9 mouse cellular contexts compared by ENCODE assay signal in genomic region chr3:36551343-36551742, GRCm38 (mm10). TPM values are rescaled to one million over a fixed set of nuclear protein-coding genes. Genes with fewer than 3 reads are reported as not detected.
DNase-seq lines count a peak whose midpoint lies in the region; ATAC-seq and TF ChIP-seq lines count a peak whose summit lies in the region.
"Had no signal": no experiment of that assay in that cellular context is flagged by ENCODE, and none has a peak within 500 bp of the region (broad histone marks: within the 10 kb centered on the region; RNA-seq: fewer than 3 reads in every experiment).

No protein-coding gene starts in this region.

- H3K27me3 ChIP-seq in forebrain, embryonic 12.5 days = no peaks in the 10 kb centered on the region
- no peaks in the 10 kb centered on the region for H3K27me3 ChIP-seq in limb, embryonic 12.5 days
- H3K27me3 ChIP-seq in myocyte (ENCODE audit: control insufficient read depth, insufficient read depth, insufficient read length) = no peaks in the 10 kb centered on the region

- peak overlapping the region; percentile 78 for H3K4me3 ChIP-seq in forebrain, embryonic 12.5 days (replicated peaks)
- H3K4me3 ChIP-seq in limb, embryonic 12.5 days (replicated peaks) = 0 out of 2 replicates have a peak overlapping the region, but pooled peaks have one; percentile 91
- peak overlapping the region; percentile 89 for H3K4me3 ChIP-seq in myocyte

- peak overlapping the region; percentile 80 for H3K4me2 ChIP-seq in forebrain, embryonic 12.5 days
- H3K4me2 ChIP-seq in limb, embryonic 12.5 days = peak overlapping the region; percentile 73
- peak overlapping the region; percentile 99 for H3K4me2 ChIP-seq in myocyte (ENCODE audit: low read depth)

- 3% methylated on average over 9 of the region's 9 CpGs for WGBS in forebrain, embryonic 12.5 days
- 64% methylated on average over 9 of the region's 9 CpGs for WGBS in limb, embryonic 12.5 days

- H3K9me3 ChIP-seq in forebrain, embryonic 12.5 days = no peaks in the 10 kb centered on the region
- no peaks in the 10 kb centered on the region for H3K9me3 ChIP-seq in limb, embryonic 12.5 days

- peak; percentile 62 for ATAC-seq in forebrain, embryonic 12.5 days (ENCODE audit: low FRiP score)
- ATAC-seq in limb, embryonic 12.5 days (ENCODE audit: insufficient number of reproducible peaks, insufficient read depth, low FRiP score, low TSS enrichment, low read depth) = no peak

- H3K9ac ChIP-seq in forebrain, embryonic 12.5 days = 0 out of 2 replicates have a peak overlapping the region, but pooled peaks have one; percentile 80
- no peak overlapping the region for H3K9ac ChIP-seq in limb, embryonic 12.5 days (replicated peaks)

- DNase-seq in A20 (ENCODE audit: low read depth, low spot score) = peak; percentile 30
- peak; percentile 27 for DNase-seq in adrenal gland, postnatal 25 days
- DNase-seq in heart, postnatal 25 days (ENCODE audit: low spot score) = peak; percentile 12
- no peak for DNase-seq in adipocyte (ENCODE audit: low spot score)
- DNase-seq in spleen, postnatal 4 days (ENCODE audit: low spot score in 2 of 2) = no peak

- H3K4me1 ChIP-seq in forebrain, embryonic 12.5 days = peaks cover 17% of the 10 kb centered on the region
- peaks cover 6% of the 10 kb centered on the region; the same call in 1 of the 2 replicates for H3K4me1 ChIP-seq in limb, embryonic 12.5 days (replicated peaks)

- intact Hi-C loops in heart, postnatal 25 days (cut with DNase I) = loop anchor here (10.0 kb wide), 1 partner anchor 487 kb away; the partner anchor contains the start of gene Acad9

- peaks cover 19% of the 10 kb centered on the region for H3K36me3 ChIP-seq in forebrain, embryonic 12.5 days (replicated peaks)
- peaks cover 26% of the 10 kb centered on the region for H3K36me3 ChIP-seq in limb, embryonic 12.5 days
- peaks cover 16% of the 10 kb centered on the region for H3K36me3 ChIP-seq in myocyte (ENCODE audit: control insufficient read depth, insufficient read depth)

- H3ac ChIP-seq in myocyte (ENCODE audit: control insufficient read depth, insufficient read length) = peak overlapping the region; percentile 79

- peak overlapping the region; percentile 85 for H3K27ac ChIP-seq in forebrain, embryonic 12.5 days
- H3K27ac ChIP-seq in limb, embryonic 12.5 days = no peak overlapping the region

- peaks cover 9% of the 10 kb centered on the region for H3K79me2 ChIP-seq in myocyte (ENCODE audit: control insufficient read depth, insufficient read depth)

- TF ChIP-seq POLR2A in myocyte (IDR thresholded peaks at IDR 0.05; ENCODE audit: insufficient read length, low read depth) = no peak

TF ChIP-seq in myocyte, 11 proteins besides CTCF, POLR2A, EP300 and RAD21:
- TF ChIP-seq TCF3 (IDR thresholded peaks at IDR 0.05; ENCODE audit: insufficient read length, low read depth) (peak; percentile 98), MYOD1 (IDR thresholded peaks at IDR 0.05; ENCODE audit: control insufficient read depth in 1 of 3, insufficient read length in 2 of 3, low read depth in 2 of 3) (peak; percentile 77 to 96 (median 95)), TCF12 (IDR thresholded peaks at IDR 0.05; ENCODE audit: insufficient read depth, poor library complexity, severe bottlenecking) (peak; percentile 98), E2F4 (IDR thresholded peaks at IDR 0.05; ENCODE audit: insufficient read depth) (no peak), MYOG (IDR thresholded peaks at IDR 0.05; ENCODE audit: control insufficient read depth in 1 of 3, insufficient read depth in 1 of 3, insufficient read length in 2 of 3, low read depth in 2 of 3) (peak; percentile 95 to 98 (median 97))

RNA-seq across cellular contexts. Expression of gene Exosc9, which starts 1.1 kb away (rescaled TPM):
- 30.9 and 35.0 TPM in 2 replicates for total RNA-seq in adrenal gland, postnatal 25 days (2021)
- polyA plus RNA-seq in forebrain, embryonic 12.5 days (2016; fragmentation: Nextera tagmentation; extraction: Ambion mirVana) = 84.2 and 86.1 TPM in 2 replicates
- 10 to 100 TPM; 19.4 to 20.1 TPM for total RNA-seq in heart, postnatal 25 days (2021)
- 65.9 and 69.9 TPM in 2 replicates for polyA plus RNA-seq in limb, embryonic 12.5 days (2016; fragmentation: Nextera tagmentation; extraction: Ambion mirVana)
- 12.1 TPM for polyA plus RNA-seq in myocyte (2012; fragmentation: generic; extraction: Trizol)

RNA-seq across cellular contexts. Expression of gene Ccna2, which starts 20.6 kb away (rescaled TPM):
- 11.9 and 16.5 TPM in 2 replicates for total RNA-seq in adrenal gland, postnatal 25 days (2021)
- polyA plus RNA-seq in forebrain, embryonic 12.5 days (2016; fragmentation: Nextera tagmentation; extraction: Ambion mirVana) = 244 and 260 TPM in 2 replicates
- total RNA-seq in heart, postnatal 25 days (2021) = 1 to 10 TPM; 1.3 to 1.6 TPM
- polyA plus RNA-seq in limb, embryonic 12.5 days (2016; fragmentation: Nextera tagmentation; extraction: Ambion mirVana) = 193 and 203 TPM in 2 replicates
- 29.0 TPM for polyA plus RNA-seq in myocyte (2012; fragmentation: generic; extraction: Trizol)

RNA-seq across cellular contexts. Expression of gene Gm11549, which starts 29.7 kb away (rescaled TPM):
- not detected in 2 replicates for total RNA-seq in adrenal gland, postnatal 25 days (2021)
- polyA plus RNA-seq in forebrain, embryonic 12.5 days (2016; fragmentation: Nextera tagmentation; extraction: Ambion mirVana) = 1.1 and 1.4 TPM in 2 replicates
- total RNA-seq in heart, postnatal 25 days (2021) = not detected
- 0.23 TPM in 1 of 2 replicates, not detected in the other for polyA plus RNA-seq in limb, embryonic 12.5 days (2016; fragmentation: Nextera tagmentation; extraction: Ambion mirVana)
- not detected for polyA plus RNA-seq in myocyte (2012; fragmentation: generic; extraction: Trizol)
- polyA plus RNA-seq: gonadal fat pad, adult 2 months had no signal

Comparison
In these comparisons a context has a peak if more than half of its experiments do, and no peak if none do; other contexts are left out.
1. DNase-seq: peak in A20 (single experiment), adrenal gland, postnatal 25 days (single experiment) and heart, postnatal 25 days (single experiment); none in adipocyte (single experiment) and spleen, postnatal 4 days (0 of 2).
2. Peak in every context shown above with its lines, with median percentiles within 50 percentile points of each other: H3K4me2 ChIP-seq and H3K4me3 ChIP-seq.